Mouse (Mus musculus) forebrain, embryonic 11.5 days (tissue): ENCODE results near the gene Mdm4. TPM values are rescaled to one million over a fixed set of nuclear protein-coding genes. Genes with fewer than 3 reads are reported as not detected.

Source experiments
- ATAC-seq: fragments of 200-750 bp; cut with Nextera tagmentation; replicated peaks from 2 replicates; pipeline ENCODE4 v1.8.0; 2017; ENCODE audit warnings: moderate TSS enrichment; ENCODE audit not compliant: low FRiP score
- DNase-seq: peaks from one replicate; pipeline ENCODE4 v3.0.0-alpha.2; 2017; ENCODE audit warnings: low spot score
- H3K27ac ChIP-seq: fragments of 300-500 bp; sonication (generic); 2 replicates; pipeline ENCODE4 v1.5.1; 2014; ENCODE audit warnings: low read depth, low read length
- H3K27me3 ChIP-seq: fragments of 300-500 bp; sonication (generic); 2 replicates; pipeline ENCODE4 v1.6.1; 2014; ENCODE audit warnings: mild to moderate bottlenecking, low read length, mixed read lengths; ENCODE audit not compliant: control insufficient read depth, insufficient read depth
- H3K36me3 ChIP-seq: fragments of 300-500 bp; sonication (generic); 2 replicates; pipeline ENCODE4 v1.6.1; 2014; ENCODE audit warnings: mild to moderate bottlenecking, low read length, moderate library complexity, mixed read lengths; ENCODE audit not compliant: control insufficient read depth, insufficient read depth
- H3K4me1 ChIP-seq: fragments of 300-500 bp; sonication (generic); replicated peaks from 2 replicates; pipeline ENCODE4 v1.6.1; 2014; ENCODE audit warnings: low read length, mixed read lengths; ENCODE audit not compliant: control insufficient read depth, insufficient read depth
- H3K4me2 ChIP-seq: fragments of 300-500 bp; sonication (generic); 2 replicates; pipeline ENCODE4 v1.6.1; 2014; ENCODE audit warnings: low read depth, mild to moderate bottlenecking, low read length, moderate library complexity, mixed read lengths; ENCODE audit not compliant: severe bottlenecking
- H3K4me3 ChIP-seq: fragments of 300-500 bp; sonication (generic); 2 replicates; pipeline ENCODE4 v1.5.1; 2014; ENCODE audit warnings: low read depth, low read length
- H3K9ac ChIP-seq: fragments of 300-500 bp; sonication (generic); 2 replicates; pipeline ENCODE4 v1.6.1; 2014; ENCODE audit warnings: low read length
- H3K9me3 ChIP-seq: fragments of 300-500 bp; sonication (generic); 2 replicates; pipeline ENCODE4 v1.6.1; 2016; ENCODE audit warnings: low read length, mixed read lengths; ENCODE audit not compliant: control insufficient read depth
- WGBS: fragments of 180-500 bp; shearing (Covaris S2); extraction: QIAGEN DNeasy Blood & Tissue Kit; methylation state at CpG from one replicate; pipeline ENCODE4 v1.1.7; 2014; 5-methylcytosine and 5-hydroxymethylcytosine counted together
- polyA plus RNA-seq: library from polyadenylated mRNA; unstranded; fragments of >200 nt; fragmentation: Nextera tagmentation; extraction: Ambion mirVana; gene quantifications from 2 replicates; pipeline ENCODE4 v1.2.1, GENCODE M21; 2014

The Mdm4 gene
- polyA plus RNA-seq, 1 experiment from 2014 or later: 51.0 TPM

GRCm38 (mm10) chr1:133073327-133073856, 43.0 kb upstream of the Mdm4 start:
- H3K4me1 ChIP-seq: peaks cover 5% of the 10 kb centered on the region; the same call in 1 of the 2 replicates
- H3K36me3 ChIP-seq: no peaks in the 10 kb centered on the region; the same call in 1 of the 2 replicates
- H3K4me3 ChIP-seq: no peak overlapping the region
- DNase-seq: no peak
- H3K27me3 ChIP-seq: no peaks in the 10 kb centered on the region
- no peak for ATAC-seq
- 67% methylated on average over 9 of the region's 9 CpGs for WGBS
- no peaks in the 10 kb centered on the region for H3K9me3 ChIP-seq
- H3K4me2 ChIP-seq: no peak overlapping the region
- H3K27ac ChIP-seq: 0 out of 2 replicates have a peak overlapping the region, but pooled peaks have one; percentile 14
- H3K9ac ChIP-seq: no peak overlapping the region

DNA sequence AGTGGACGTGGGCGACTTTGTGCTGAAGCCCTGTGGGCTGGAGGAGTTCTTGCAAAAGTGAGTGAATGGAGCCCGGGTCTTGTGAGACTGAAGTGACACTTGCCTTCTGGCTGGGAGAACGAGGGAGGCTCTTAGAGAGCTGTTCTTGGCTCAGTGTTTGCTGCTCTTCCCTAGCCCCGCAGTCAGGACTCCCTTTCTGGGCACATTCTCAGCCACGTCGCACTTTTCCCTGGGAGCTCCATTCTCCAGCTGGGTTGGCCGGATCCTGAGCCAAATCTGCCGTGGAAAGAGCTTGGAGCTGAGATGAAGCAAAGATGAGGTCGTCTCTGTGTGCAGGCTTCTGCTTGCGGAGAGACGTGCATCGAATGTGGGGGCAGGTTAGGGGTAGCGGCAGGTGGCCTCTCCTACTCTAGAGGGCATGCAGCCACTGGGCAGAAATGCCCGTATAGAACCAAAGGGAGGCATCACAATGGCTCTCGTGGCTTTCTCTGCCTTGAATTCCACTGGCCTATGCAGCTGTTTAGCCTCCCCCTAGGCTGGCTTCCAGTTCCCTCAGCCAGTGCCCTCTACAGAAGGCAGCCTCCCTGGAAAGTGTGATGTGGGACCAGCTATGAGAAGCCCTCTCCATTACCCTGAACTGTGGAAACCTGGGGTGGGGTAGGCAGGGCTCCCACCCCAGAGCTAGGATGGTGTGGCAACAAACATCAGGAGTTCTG, 41.5 kb upstream of the Mdm4 start:
- ATAC-seq (no peak), DNase-seq (no peak)
- H3K27me3 ChIP-seq: no peaks in the 10 kb centered on the region
- H3K36me3 ChIP-seq: no peaks in the 10 kb centered on the region
- no peak overlapping the region for H3K9ac ChIP-seq
- no peak overlapping the region for H3K27ac ChIP-seq
- H3K9me3 ChIP-seq: no peaks in the 10 kb centered on the region
- H3K4me1 ChIP-seq: no peaks in the 10 kb centered on the region; the same call in 1 of the 2 replicates
- H3K4me3 ChIP-seq: no peak overlapping the region
- no peak overlapping the region for H3K4me2 ChIP-seq
- WGBS: 75% methylated on average over 16 of the region's 16 CpGs

- Histone ChIP-seq H3K4me2 (no peak overlapping the region), H3K27ac (no peak overlapping the region), H3K4me1 (no peaks in the 10 kb centered on the region; the same call in 1 of the 2 replicates), H3K9ac (no peak overlapping the region), H3K36me3 (no peaks in the 10 kb centered on the region; the same call in 1 of the 2 replicates), H3K4me3 (no peak overlapping the region), H3K9me3 (no peaks in the 10 kb centered on the region), H3K27me3 (no peaks in the 10 kb centered on the region)
- 76% methylated on average over 5 of the region's 5 CpGs for WGBS
- no peak for ATAC-seq
- DNase-seq: no peak
Measured at GRCm38 (mm10) chr1:133070157-133070556, 39.8 kb upstream of the Mdm4 start.

DNA sequence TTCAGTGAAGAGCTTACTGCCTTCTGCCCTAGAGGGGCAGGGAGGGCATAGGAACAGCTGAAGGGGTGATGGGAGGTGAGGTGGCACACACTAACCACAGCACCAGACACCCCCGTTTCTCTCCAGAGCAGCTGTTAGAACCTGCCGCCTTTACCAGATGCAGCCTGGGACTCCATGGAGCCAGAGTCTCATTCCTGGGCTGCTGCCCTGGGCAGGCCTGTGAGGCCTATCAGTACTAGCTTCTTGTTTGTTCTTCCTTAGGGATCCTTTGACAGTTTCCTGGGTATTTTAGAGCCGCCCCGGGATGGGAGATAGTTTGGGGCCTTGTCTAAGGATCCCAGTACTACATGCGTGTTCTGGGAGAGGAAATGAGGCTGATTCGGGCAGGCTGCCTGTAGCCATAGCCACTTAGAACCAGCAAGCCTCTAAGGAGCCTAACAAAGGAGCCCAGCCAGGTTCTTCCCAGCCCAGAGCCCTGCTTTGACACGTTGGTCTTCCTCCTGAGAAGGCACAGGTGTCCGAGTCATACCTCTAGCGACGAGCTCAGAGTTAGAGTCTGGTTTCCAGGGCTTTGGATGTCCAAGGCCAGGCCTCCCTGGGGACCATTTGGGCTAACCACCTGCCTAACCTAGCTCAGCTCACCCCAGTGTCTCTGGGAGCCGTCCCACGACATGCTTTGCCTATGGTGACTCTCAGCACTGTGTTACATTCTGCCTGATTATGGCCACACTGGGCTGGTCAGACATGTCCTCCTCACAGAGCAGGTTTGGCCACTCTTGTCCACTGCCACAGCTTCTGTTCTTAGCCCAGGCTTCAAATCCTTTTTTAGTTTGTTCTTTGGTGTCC, 39.1 kb upstream of the Mdm4 start:
- Histone ChIP-seq H3K36me3 (no peaks in the 10 kb centered on the region; the same call in 1 of the 2 replicates), H3K4me2 (no peak overlapping the region), H3K4me3 (no peak overlapping the region), H3K4me1 (no peaks in the 10 kb centered on the region; the same call in 1 of the 2 replicates), H3K27ac (no peak overlapping the region), H3K27me3 (no peaks in the 10 kb centered on the region), H3K9ac (no peak overlapping the region), H3K9me3 (no peaks in the 10 kb centered on the region)
- DNase-seq (no peak), ATAC-seq (no peak)
- whole genome bisulfite sequencing: 81% methylated on average over 12 of the region's 12 CpGs

DNA sequence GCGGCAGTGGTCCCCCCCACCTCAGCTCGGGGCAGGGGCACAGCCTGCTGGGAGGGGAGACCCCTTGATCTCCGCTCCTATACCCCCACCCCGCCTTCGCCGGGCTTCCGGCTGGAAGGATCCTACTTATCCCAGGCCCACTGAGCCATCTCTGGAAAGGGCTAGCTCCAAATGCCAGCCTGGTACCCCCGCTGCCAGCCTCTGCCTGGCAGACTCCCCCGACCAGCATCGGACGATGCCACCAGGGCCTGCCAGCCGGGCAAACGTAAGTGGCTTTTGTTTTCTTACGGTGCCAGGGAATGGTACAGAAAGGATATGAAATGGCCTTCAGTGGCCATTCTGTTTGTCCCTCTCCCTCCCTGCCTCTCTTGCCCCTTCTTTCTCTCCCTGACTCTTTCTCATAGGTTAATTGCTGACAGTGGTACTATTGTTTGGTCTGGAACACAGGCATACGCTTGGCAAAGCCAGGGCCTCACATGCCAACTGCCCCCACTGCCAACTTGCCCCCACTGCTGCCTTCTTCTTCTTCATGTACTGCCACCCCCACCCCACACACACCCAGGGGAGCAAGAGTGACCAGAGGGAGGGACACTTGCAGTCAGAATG, 38.4 kb upstream of the Mdm4 start:
- no peak for DNase-seq
- no peaks in the 10 kb centered on the region; the same call in 1 of the 2 replicates for H3K36me3 ChIP-seq
- H3K9me3 ChIP-seq: no peaks in the 10 kb centered on the region
- H3K27me3 ChIP-seq: no peaks in the 10 kb centered on the region
- WGBS: 89% methylated on average over 14 of the region's 15 CpGs
- H3K9ac ChIP-seq: no peak overlapping the region
- H3K27ac ChIP-seq: no peak overlapping the region
- H3K4me2 ChIP-seq: no peak overlapping the region
- H3K4me1 ChIP-seq: no peaks in the 10 kb centered on the region; the same call in 1 of the 2 replicates
- no peak for ATAC-seq
- H3K4me3 ChIP-seq: no peak overlapping the region

- H3K4me2 ChIP-seq: no peak overlapping the region
- no peak for ATAC-seq
- H3K9ac ChIP-seq: no peak overlapping the region
Measured at GRCm38 (mm10) chr1:133068268-133068667, 37.9 kb upstream of the Mdm4 start.

GRCm38 (mm10) chr1:133063164-133063563, 32.8 kb upstream of the Mdm4 start:
- peaks cover 5% of the 10 kb centered on the region; the same call in 1 of the 2 replicates for H3K36me3 ChIP-seq
- WGBS: 98% methylated on average over 6 of the region's 6 CpGs

More at GRCm38 (mm10) chr1:133068268-133068667, 37.9 kb upstream of the Mdm4 start:
- H3K4me1 ChIP-seq: no peaks in the 10 kb centered on the region; the same call in 1 of the 2 replicates
- no peaks in the 10 kb centered on the region; the same call in 1 of the 2 replicates for H3K36me3 ChIP-seq
- H3K27me3 ChIP-seq: no peaks in the 10 kb centered on the region
- no peaks in the 10 kb centered on the region for H3K9me3 ChIP-seq
- no peak for DNase-seq
- H3K27ac ChIP-seq: no peak overlapping the region
- WGBS: 69% methylated on average over 5 of the region's 5 CpGs
- H3K4me3 ChIP-seq: no peak overlapping the region

DNA sequence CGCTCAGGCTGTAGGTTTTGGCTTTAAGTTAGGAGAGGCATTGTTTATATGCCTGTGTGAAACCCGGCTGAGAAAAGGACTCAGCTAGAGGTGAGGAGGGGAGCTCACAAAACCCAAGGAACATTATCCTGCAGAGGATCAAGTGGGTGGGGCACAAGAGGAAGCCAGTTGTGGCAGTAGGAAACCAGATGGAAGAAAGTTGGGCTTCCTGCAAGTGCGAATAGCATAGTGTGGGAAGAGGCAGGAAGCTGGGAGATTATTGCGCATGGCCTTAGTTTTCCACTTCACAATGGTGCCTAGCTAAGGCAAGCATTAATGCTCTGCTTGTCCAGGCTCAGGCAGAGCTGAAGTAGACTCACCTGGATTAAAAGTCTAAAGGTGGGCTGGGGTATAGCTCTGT, 30.3 kb upstream of the Mdm4 start:
- H3K27me3 ChIP-seq: no peaks in the 10 kb centered on the region
- H3K4me2 ChIP-seq: no peak overlapping the region
- no peak overlapping the region for H3K27ac ChIP-seq
- H3K4me3 ChIP-seq: no peak overlapping the region
- H3K9me3 ChIP-seq: no peaks in the 10 kb centered on the region
- DNase-seq: no peak
- H3K9ac ChIP-seq: no peak overlapping the region
- WGBS: 55% methylated on average over 4 of the region's 4 CpGs
- H3K36me3 ChIP-seq: peaks cover 5% of the 10 kb centered on the region; the same call in 1 of the 2 replicates
- H3K4me1 ChIP-seq: peaks cover 7% of the 10 kb centered on the region
- ATAC-seq: no peak

More at GRCm38 (mm10) chr1:133063164-133063563, 32.8 kb upstream of the Mdm4 start:
- no peak overlapping the region for H3K27ac ChIP-seq
- no peaks in the 10 kb centered on the region for H3K9me3 ChIP-seq
- H3K4me3 ChIP-seq: no peak overlapping the region
- H3K27me3 ChIP-seq: no peaks in the 10 kb centered on the region
- H3K4me2 ChIP-seq: no peak overlapping the region
- DNase-seq: no peak
- ATAC-seq: no peak
- H3K9ac ChIP-seq: no peak overlapping the region
- H3K4me1 ChIP-seq: peaks cover 7% of the 10 kb centered on the region; the same call in 1 of the 2 replicates
